Mouse (Mus musculus) thymus, postnatal 10 days (tissue): ENCODE results near the gene Zfp763.
"Not testable (repeated sequence)": the region's sequence is repeated elsewhere in the genome, so short reads cannot be mapped to it uniquely, and the experiment has no call there.

Experiments used
- DNase-seq, 2 experiments: peaks; one replicate each; pipeline ENCODE4 v3.0.0; 2021; ENCODE audit warnings: low spot score in 2 of 2

Gene Zfp763

DNA sequence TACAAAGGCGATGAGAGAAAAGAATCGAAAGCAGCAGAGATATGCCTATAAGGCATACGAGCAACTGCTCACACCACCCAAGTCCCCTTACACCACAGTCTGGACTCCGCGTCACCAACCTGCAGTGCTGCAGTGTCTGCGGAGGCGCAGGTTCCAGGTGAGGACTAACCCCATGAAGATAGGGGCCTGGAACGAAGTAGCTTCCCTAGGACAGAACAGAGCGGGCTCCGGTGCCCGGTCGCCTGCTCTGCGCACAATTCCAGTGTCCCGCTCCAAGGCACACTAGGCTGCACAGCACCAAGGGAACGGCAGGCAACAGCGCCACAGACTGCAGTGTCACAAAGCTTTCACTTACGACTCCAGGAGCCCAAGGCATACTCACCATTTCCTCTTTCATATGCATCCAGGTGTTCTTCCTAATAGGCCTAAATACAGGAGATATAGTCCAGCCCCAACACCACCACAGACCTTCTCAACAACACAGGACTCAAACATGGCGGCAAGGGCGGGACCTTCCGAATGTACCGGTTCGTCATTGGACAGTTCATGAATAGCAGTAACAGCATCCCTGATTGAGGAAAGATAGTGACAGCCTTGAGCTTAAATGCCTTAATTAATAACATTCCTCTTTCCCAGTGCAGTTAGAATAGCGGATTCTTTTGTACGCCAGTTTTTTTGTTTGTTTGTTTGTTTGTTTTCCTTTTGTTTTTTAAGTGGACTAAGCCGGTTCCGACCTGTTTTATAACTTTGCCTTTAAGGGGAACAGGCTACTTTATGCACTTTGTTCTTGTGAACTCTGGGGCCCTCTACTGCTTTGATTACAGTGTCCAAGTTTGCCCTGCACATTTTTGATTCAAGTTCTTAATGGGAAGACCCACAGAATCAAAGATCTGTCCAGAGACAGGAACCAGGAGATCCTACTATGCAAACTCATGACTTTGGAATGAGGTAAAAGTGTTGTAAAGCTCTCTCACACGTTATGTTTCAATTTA is at the start of gene Zfp763:
TSS of gene Zfp763 (minus strand) at position 503 of the 992 bp plus-strand sequence.
- peak; percentile 22 to 50 for DNase-seq

DNA sequence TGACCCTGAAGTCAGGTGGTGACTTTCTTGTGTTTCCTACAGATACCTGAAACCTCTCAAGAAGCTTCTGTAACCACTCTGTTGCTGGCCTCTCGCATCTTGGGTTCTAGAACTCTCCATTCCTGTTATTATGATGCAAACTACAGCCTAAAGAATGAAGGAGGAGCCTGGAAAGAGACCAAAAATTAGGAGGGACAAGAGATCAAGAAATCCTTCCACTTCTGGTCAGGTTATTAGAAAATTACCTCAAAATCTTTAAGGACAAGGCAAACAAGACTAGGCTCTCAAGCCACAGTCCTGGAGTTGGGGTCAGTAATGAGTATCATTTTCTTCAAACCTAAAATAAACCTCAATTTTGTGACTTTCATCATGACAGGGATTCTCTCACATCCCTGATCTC is 34.8 kb upstream of the Zfp763 start, which contains the start of gene 4921501E09Rik:
TSS of gene 4921501E09Rik (minus strand) at position 101 of the 400 bp plus-strand sequence.
- no peak for DNase-seq

DNA sequence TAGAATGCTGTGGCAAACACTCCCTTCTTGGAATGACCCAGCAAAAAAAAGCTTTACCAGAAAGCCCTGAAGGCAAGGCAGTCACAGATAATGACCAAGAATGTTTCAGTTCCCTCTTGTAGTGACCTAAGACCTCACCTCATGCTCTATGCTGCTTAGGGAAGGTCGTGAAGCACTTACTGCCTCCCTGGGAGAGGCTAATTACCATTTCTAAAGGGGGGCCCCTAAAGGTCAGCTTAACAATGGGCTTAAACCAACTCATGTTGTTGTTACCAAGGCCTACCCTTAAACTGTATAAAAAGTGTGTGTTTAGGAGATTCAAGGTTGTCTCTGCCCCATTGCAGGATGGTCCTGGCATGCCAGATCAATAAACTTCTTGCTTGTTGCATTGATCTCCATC is 29.8 kb upstream of the Zfp763 start:
- no peak for DNase-seq

DNA sequence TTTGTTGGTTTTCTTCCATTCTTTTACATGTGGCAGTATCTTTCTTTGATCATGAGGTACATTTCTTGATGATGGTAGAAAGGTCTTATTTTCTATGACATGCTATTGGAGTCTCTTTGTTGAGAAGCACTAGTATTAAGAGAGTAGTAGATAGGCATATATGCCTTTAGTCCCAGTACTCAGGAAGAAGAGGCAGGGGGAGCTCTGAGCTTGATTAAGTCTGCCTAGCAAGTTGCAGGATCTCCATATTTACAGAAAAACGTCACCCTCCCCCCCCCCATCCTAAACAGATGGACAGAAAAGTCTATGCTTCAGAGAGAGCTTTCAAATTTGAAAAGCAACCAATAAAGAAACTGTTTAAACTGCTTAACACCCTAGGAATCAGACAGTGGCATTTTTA is 25.6 kb upstream of the Zfp763 start:
- no peak for DNase-seq

DNA sequence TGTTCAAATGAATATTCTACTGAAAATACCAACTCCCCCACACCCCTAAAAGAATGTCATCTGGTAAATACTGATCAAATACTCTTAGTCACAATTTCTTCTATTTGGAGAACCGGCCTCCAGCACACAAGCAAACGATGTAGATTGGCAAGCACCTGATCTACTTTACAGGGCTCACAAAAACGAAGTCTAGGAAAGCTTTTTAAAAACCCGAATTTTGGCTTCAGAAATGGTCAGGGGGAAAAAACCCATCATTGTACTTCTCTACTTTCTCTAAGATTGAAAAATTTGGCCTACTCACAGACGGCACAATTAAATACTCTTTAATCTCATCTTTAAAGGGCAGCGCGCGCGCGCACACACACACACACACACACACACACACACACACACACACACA is 826 bp downstream of the Zfp763 start:
- no peak for DNase-seq

DNA sequence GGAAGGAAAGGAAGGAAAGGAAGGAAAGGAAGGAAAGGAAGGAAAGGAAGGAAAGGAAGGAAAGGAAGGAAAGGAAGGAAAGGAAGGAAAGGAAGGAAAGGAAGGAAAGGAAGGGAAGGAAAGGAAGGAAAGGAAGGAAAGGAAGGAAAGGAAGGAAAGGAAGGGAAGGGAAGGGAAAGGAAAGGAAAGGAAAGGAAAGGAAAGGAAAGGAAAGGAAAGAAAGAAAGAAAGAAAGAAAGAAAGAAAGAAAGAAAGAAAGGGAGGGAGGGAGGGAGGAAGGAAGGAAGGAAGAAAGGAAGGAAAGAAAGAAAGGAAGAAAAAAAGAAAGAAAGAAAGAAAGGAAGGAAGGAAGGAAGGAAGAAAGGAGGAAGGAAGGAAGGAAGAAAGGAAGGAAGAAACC is 12.8 kb downstream of the Zfp763 start:
- not testable (repeated sequence) for DNase-seq

DNA sequence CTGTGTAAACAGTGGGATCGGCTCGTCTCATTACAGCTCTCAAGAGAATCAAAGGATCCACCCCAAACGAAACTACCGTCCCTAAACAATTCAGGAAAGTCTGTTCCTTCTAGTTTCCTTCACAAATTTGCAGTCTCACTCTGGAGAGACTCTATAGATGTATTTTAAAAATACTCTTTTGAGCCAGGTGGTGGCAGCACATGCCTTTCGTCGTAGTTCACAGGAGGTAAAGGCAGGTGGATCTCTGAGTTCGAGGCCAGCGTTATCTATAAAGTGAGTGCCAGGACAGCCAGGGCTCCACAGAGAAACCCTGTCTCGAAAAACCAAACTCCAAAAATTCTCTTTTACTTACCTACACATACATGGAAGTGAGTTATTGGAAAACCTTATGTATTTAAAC is 24.9 kb downstream of the Zfp763 start:
- DNase-seq: peak in 1 of 2 experiments; percentile 36

DNA sequence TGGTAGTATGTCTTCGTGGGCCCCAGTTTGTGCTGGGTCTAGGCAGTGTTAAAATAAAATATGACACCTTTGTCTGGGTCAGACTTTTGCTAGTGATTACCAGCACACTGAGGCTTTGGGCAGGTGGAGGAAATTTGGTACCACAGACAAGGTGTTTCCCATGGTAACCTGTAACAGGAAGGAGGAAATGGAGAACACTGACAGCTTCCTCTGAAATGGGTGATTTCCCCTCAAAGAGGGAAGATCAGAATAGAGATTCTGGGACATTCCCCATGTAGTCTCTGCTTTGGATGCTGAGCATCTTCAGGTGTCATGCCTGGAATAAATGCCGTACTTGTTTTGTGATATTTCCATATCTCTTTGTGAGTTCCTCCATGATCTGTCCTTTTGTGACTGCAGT is 34.7 kb downstream of the Zfp763 start:
- DNase-seq: no peak

DNA sequence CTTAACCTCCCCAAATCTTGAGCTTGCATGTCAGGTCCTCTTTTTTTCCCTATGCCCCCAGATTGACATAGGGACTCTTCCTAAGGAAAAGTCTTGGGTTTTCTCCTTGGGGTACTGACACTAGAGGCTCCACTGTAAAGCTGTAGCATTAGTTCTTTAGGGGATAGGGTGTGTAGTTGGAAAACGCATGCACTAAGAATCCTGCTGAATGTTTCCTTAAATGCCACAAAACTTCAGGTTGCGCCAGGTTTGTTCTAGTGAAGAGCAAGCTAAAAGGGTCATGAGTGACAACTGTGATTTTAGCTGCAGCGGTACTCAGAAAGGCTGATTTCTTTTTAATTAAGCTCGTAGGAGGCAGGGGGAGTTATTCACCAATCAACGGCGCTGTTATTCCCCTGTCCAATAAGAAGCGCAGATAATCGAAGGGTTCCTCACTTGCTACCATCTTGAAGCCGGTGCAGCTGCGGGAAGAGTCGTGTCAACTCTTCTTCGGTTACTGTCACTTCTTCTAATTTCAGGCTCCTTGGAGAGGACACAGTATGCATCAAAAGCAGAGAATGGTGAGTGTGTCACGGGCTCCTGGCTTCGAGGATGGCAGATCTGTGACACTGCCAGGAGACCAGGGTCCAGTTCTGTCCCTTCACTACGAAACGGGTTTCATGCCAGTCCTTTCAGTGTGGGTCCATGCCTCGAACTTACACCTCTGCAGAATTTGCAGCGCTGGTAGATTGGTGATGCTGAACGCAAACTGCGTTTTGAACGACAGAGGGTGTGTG is 40.3 kb downstream of the Zfp763 start, which contains the start of gene Zfp952:
TSS of gene Zfp952 (plus strand) at position 431 of the 776 bp plus-strand sequence.
- peak; percentile 72 for DNase-seq

DNA sequence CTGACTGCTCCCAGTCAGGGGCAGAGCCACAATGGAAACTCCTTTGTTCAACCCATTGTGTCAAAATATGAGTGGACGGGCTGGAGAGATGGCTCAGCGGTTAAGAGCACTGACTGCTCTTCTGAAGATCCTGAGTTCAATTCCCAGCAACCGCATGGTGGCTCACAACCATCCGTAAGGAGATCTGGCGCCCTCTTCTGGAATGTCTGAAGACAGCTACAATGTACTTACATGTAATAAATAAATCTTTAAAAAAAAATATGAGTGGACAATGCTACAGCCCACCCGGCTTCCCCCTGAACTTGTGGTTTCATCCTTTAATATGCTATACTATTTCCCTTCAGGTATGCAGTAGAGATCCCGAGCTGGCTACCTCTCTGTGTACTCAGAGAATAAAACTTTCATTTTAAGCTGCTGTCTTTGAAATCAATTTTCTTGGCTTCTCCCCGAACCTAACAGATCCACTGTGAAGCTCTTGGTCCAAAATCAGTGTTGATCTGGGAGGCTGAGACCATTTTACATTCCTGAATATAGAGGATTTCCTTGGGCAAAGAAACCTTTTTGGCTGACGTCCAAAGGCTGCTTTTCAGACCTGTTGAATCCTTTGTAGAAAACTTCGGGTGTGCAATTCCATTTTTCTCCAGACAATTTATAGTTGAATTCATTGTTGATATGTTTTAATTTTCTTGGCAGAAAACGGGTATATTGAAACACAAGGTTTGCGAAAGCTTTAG is 41.1 kb downstream of the Zfp763 start:
- peak in 1 of 2 experiments; percentile 48 for DNase-seq

DNA sequence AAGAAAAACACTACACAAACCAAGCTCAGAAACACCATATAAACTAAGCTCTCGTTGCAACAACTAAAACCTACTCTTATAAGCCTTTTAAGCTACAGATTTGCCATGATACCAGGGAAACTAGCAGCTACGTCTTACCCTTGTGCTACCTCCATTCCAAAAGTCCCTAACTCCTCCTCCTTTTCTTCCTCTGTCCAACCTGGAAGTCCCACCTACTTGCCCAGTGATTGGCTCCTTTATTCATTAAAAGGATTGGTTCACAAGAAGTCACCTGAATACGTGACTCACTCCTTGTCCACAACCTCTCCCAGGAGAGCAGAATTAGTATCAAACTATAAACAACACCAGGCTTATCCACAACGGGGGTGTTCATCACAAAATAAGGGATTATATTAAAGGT is 46.9 kb downstream of the Zfp763 start:
- DNase-seq: no peak

DNA sequence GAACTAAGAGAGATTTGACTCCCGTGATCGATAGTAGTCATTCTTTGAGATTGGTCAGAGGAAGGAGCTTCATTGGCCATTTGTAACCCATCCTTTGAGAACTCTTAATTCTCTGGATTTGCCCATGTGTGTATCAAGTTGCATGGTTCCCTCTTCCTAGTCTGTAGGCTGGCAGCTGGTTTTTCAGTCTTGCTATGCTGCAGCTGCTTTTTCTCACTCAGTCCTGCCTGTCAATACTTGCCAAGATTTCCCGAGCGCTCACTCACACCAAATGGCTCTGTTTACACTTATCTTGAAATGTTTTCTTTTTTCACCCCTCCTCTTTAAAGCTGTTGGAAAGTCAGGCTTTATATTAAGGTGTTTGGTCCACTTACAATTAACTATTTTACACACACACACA is 51.8 kb downstream of the Zfp763 start:
- DNase-seq: no peak
